Mouse (Mus musculus): ENCODE data around the gene Tnfrsf21. TPM values are rescaled to one million over a fixed set of nuclear protein-coding genes. Genes with fewer than 3 reads are reported as not detected.

Gene Tnfrsf21
- polyA plus RNA-seq, 1 experiment from 2014 or later: 52.6 TPM

GRCm38 (mm10) chr17:43113391-43113984 lies 97.1 kb downstream of the Tnfrsf21 start:
- no peaks in the 10 kb centered on the region for H3K9me3 ChIP-seq (replicated peaks; ENCODE audit: low read length)
- H3K27ac ChIP-seq: peak overlapping the region; percentile 73
- H3K9ac ChIP-seq (ENCODE audit: low read depth, low read length): no peak overlapping the region
- peaks cover 11% of the 10 kb centered on the region; the same call in 1 of the 2 replicates for H3K4me1 ChIP-seq (replicated peaks; ENCODE audit: insufficient read depth, low read length)
- H3K4me3 ChIP-seq (replicated peaks; ENCODE audit: low read depth, low read length): no peak overlapping the region
- no peak for TF ChIP-seq CTCF (IDR thresholded peaks at IDR 0.05; ENCODE audit: low read depth)
- no peaks in the 10 kb centered on the region for H3K36me3 ChIP-seq (ENCODE audit: insufficient read depth, low read length)
- WGBS: 56% methylated on average over 9 of the region's 9 CpGs
- ATAC-seq (replicated peaks; ENCODE audit: low FRiP score, low read depth): peak; percentile 47
- H3K27me3 ChIP-seq (ENCODE audit: insufficient read depth, low read length): no peaks in the 10 kb centered on the region
- H3K4me2 ChIP-seq (ENCODE audit: low read length): 0 out of 2 replicates have a peak overlapping the region, but pooled peaks have one; percentile 8
- peak; percentile 47 for DNase-seq (ENCODE audit: low spot score)

GRCm38 (mm10) chr17:43114086-43114581 lies 97.8 kb downstream of the Tnfrsf21 start:
- TF ChIP-seq CTCF (IDR thresholded peaks at IDR 0.05; ENCODE audit: low read depth): no peak
- no peaks in the 10 kb centered on the region for H3K9me3 ChIP-seq (replicated peaks; ENCODE audit: low read length)
- DNase-seq (ENCODE audit: low spot score) (peak; percentile 12), ATAC-seq (replicated peaks; ENCODE audit: low FRiP score, low read depth) (peak; percentile 61)
- H3K4me3 ChIP-seq (replicated peaks; ENCODE audit: low read depth, low read length): no peak overlapping the region
- H3K4me1 ChIP-seq (replicated peaks; ENCODE audit: insufficient read depth, low read length): peaks cover 11% of the 10 kb centered on the region; the same call in 1 of the 2 replicates
- H3K36me3 ChIP-seq (ENCODE audit: insufficient read depth, low read length): no peaks in the 10 kb centered on the region
- no peak overlapping the region for H3K9ac ChIP-seq (ENCODE audit: low read depth, low read length)
- 46% methylated on average over 8 of the region's 8 CpGs for WGBS
- H3K27me3 ChIP-seq (ENCODE audit: insufficient read depth, low read length): no peaks in the 10 kb centered on the region
- H3K4me2 ChIP-seq (ENCODE audit: low read length): no peak overlapping the region
- peak overlapping the region; percentile 64; the same call in 1 of the 2 replicates for H3K27ac ChIP-seq

- H3K4me2 ChIP-seq (ENCODE audit: low read length): no peak overlapping the region
- TF ChIP-seq CTCF (IDR thresholded peaks at IDR 0.05; ENCODE audit: low read depth): no peak
Measured at GRCm38 (mm10) chr17:43114926-43115325, 98.6 kb downstream of the Tnfrsf21 start.

GRCm38 (mm10) chr17:43116748-43117147 lies 100.4 kb downstream of the Tnfrsf21 start:
- Histone ChIP-seq H3K36me3 (ENCODE audit: insufficient read depth, low read length) (no peaks in the 10 kb centered on the region), H3K4me3 (replicated peaks; ENCODE audit: low read depth, low read length) (no peak overlapping the region), H3K9me3 (replicated peaks; ENCODE audit: low read length) (no peaks in the 10 kb centered on the region), H3K4me2 (ENCODE audit: low read length) (no peak overlapping the region), H3K9ac (ENCODE audit: low read depth, low read length) (no peak overlapping the region), H3K27me3 (ENCODE audit: insufficient read depth, low read length) (no peaks in the 10 kb centered on the region), H3K4me1 (replicated peaks; ENCODE audit: insufficient read depth, low read length) (peaks cover 12% of the 10 kb centered on the region; the same call in 1 of the 2 replicates), H3K27ac (no peak overlapping the region)
- ATAC-seq (replicated peaks; ENCODE audit: low FRiP score, low read depth) (peak; percentile 33; the same call in 1 of the 2 replicates), DNase-seq (ENCODE audit: low spot score) (peak; percentile 68)
- 36% methylated on average over 10 of the region's 10 CpGs for WGBS
- TF ChIP-seq CTCF (IDR thresholded peaks at IDR 0.05; ENCODE audit: low read depth): no peak

More at GRCm38 (mm10) chr17:43114926-43115325, 98.6 kb downstream of the Tnfrsf21 start:
- Histone ChIP-seq H3K9me3 (replicated peaks; ENCODE audit: low read length) (no peaks in the 10 kb centered on the region), H3K9ac (ENCODE audit: low read depth, low read length) (no peak overlapping the region), H3K36me3 (ENCODE audit: insufficient read depth, low read length) (no peaks in the 10 kb centered on the region), H3K4me3 (replicated peaks; ENCODE audit: low read depth, low read length) (no peak overlapping the region), H3K4me1 (replicated peaks; ENCODE audit: insufficient read depth, low read length) (peaks cover 14% of the 10 kb centered on the region; the same call in 1 of the 2 replicates), H3K27me3 (ENCODE audit: insufficient read depth, low read length) (no peaks in the 10 kb centered on the region), H3K27ac (0 out of 2 replicates have a peak overlapping the region, but pooled peaks have one; percentile 64)
- WGBS: 94% methylated on average over 6 of the region's 6 CpGs
- no peak for DNase-seq (ENCODE audit: low spot score)
- no peak for ATAC-seq (replicated peaks; ENCODE audit: low FRiP score, low read depth)

GRCm38 (mm10) chr17:43119446-43119845 lies 103.1 kb downstream of the Tnfrsf21 start:
- Histone ChIP-seq H3K4me3 (replicated peaks; ENCODE audit: low read depth, low read length) (no peak overlapping the region), H3K27ac (no peak overlapping the region), H3K36me3 (ENCODE audit: insufficient read depth, low read length) (no peaks in the 10 kb centered on the region), H3K27me3 (ENCODE audit: insufficient read depth, low read length) (no peaks in the 10 kb centered on the region), H3K4me1 (replicated peaks; ENCODE audit: insufficient read depth, low read length) (peaks cover 3% of the 10 kb centered on the region; the same call in 1 of the 2 replicates), H3K9ac (ENCODE audit: low read depth, low read length) (no peak overlapping the region), H3K9me3 (replicated peaks; ENCODE audit: low read length) (no peaks in the 10 kb centered on the region), H3K4me2 (ENCODE audit: low read length) (no peak overlapping the region)
- no peak for TF ChIP-seq CTCF (IDR thresholded peaks at IDR 0.05; ENCODE audit: low read depth)
- ATAC-seq (replicated peaks; ENCODE audit: low FRiP score, low read depth): no peak
- no peak for DNase-seq (ENCODE audit: low spot score)
- 64% methylated on average over 12 of the region's 12 CpGs for WGBS

GRCm38 (mm10) chr17:43121096-43121495 lies 104.7 kb downstream of the Tnfrsf21 start:
- no peaks in the 10 kb centered on the region for H3K27me3 ChIP-seq (ENCODE audit: insufficient read depth, low read length)
- H3K9ac ChIP-seq (ENCODE audit: low read depth, low read length): no peak overlapping the region
- ATAC-seq (replicated peaks; ENCODE audit: low FRiP score, low read depth) (no peak), DNase-seq (ENCODE audit: low spot score) (no peak)
- no peak overlapping the region for H3K4me2 ChIP-seq (ENCODE audit: low read length)
- WGBS: 90% methylated on average over 2 of the region's 2 CpGs
- H3K9me3 ChIP-seq (replicated peaks; ENCODE audit: low read length): no peaks in the 10 kb centered on the region
- TF ChIP-seq CTCF (IDR thresholded peaks at IDR 0.05; ENCODE audit: low read depth): no peak
- no peaks in the 10 kb centered on the region for H3K36me3 ChIP-seq (ENCODE audit: insufficient read depth, low read length)
- no peak overlapping the region for H3K27ac ChIP-seq
- no peak overlapping the region for H3K4me3 ChIP-seq (replicated peaks; ENCODE audit: low read depth, low read length)
- peaks cover 3% of the 10 kb centered on the region; the same call in 1 of the 2 replicates for H3K4me1 ChIP-seq (replicated peaks; ENCODE audit: insufficient read depth, low read length)

Data from kidney, postnatal 0 days (tissue).